Mouse (Mus musculus): ENCODE data around the gene Gm36245.
"Not testable (repeated sequence)": the region's sequence is repeated elsewhere in the genome, so short reads cannot be mapped to it uniquely, and the experiment has no call there.

The Gm36245 gene

DNA sequence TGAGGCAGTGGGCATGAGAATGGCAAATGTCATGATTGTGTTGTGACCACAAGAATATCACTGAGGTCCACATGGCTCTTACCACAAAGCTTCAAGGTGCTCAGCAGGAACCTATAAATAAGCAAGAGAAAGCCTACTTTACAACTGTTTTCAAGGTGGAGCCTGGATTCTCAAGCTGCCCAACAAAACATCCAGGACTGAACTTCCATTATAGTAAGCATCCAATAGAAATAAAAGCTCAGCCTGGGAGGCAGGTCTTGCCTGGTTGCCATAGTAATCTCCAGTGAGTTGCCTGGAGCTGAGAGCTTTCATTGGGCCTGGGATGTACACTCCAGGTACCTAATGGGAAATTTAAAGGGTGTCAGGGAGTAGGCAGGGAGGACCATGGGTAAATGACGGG, at the start of gene Gm36245:
Gene Gm36245, plus strand, starts transcription at position 301 of the 400 bp plus-strand sequence.
- no peak for DNase-seq (ENCODE audit: low read depth, low spot score)

DNA sequence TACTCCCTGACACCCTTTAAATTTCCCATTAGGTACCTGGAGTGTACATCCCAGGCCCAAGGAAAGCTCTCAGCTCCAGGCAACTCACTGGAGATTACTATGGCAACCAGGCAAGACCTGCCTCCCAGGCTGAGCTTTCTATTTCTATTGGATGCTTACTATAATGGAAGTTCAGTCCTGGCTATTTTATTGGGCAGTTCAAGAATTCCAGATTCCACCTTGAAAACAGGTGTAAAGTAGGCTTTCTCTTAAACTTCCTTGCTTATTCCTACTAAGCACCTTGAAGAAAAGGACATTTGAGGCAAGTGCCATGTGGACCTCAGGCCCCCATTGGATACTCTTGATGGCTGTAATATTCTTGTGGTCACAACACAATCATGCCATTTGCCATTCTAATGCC, 37.3 kb upstream of the Gm36245 start, which contains the start of gene 1700025B11Rik:
Gene 1700025B11Rik, minus strand, starts transcription at position 101 of the 400 bp plus-strand sequence.
- DNase-seq (ENCODE audit: low read depth, low spot score), result no peak

DNA sequence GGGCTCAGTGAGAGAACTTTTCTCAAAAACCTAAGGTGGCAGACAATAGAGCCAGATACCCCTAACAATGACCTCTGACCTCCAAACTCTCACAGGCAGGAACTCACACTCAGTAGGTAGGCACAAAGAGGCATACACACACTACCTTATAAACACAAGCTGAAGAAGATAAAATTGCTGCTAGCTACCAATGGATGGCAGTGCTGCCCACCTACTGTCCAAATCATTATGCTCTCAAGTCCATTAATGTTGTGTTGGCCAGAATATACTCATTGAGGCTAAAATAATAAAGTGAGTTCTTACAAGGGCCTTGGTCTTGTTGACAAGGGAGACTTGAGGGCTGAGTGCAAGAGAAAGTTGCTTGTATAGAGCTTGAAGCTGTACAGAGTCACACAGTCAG, 35.8 kb upstream of the Gm36245 start:
- DNase-seq (ENCODE audit: low read depth, low spot score), result no peak

DNA sequence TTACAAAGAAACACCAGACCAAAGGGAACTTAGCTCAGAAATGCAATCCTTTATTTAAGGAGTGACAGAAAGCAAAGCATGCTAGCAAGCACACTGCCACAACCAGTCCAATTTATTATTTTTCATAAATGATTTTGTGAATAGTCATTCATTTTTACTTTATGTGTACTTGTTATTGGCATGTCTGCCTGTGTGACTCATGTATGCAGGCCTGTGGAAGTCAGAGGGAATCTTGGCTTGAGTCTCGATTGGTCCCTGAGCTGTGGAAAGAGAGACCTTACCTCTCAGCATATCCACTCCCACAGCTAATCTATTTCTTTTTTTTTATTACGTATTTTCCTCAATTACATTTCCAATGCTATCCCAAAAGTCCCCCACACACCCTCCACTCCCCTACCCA, 20.3 kb upstream of the Gm36245 start:
- no peak for DNase-seq (ENCODE audit: low read depth, low spot score)

DNA sequence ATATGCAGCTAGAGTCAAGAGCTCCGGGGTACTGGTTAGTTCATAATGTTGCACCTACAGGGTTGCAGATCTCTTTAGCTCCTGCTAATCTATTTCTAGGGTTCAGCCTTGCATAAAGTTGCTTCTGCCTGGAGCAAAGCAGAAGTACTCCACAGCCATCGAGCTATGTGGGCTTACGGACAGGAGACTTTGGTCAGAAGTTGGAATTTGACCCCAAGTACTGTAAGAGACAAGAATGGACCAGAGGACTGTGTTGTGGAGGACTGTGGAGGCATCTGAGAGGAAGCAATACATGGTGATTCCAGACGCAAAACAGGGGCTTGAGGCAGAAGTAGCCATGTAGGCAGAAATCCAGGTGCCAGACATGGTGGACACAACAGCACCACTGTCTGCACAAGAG, 19.7 kb upstream of the Gm36245 start:
- DNase-seq (ENCODE audit: low read depth, low spot score), result no peak

DNA sequence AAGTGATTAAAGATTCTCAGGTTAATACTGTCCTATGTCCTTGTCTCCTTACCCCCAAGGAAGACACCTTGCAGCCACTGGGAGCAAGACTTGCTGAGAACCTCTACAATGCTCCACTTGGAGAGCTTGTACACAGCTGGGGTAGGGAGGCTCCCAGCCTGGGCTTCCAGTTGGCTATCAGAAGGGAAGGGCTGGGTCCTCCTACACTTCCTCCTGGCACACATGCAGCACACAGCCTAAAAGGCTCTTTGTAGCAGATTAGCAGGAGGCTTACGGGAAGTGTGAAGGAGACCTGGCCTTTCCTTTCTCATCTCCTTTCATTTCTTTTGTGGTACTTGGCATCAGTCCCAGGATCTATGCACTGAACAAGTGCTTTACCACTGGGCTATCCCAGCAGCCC, 17.4 kb upstream of the Gm36245 start:
- DNase-seq (ENCODE audit: low read depth, low spot score), result no peak

DNA sequence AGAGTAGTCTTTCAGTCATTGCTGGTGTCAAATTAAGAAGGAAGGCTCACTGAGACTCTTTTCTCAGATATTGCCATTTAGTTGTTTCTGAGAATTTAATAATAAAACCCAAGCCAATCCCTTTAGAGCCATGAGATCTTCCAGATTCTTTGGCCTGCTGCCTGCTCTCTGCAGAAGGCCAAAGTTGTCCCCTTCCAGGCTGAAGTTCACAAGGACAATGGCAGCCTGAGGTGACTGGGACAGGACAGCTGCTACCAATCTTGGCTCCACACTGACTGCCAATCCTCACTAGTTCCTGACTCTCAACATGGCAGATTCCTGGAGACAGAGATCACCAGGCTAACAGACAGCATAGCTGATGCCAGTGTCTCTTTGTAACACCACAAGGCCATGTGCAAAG, 12.0 kb upstream of the Gm36245 start:
- DNase-seq (ENCODE audit: low read depth, low spot score), result no peak

DNA sequence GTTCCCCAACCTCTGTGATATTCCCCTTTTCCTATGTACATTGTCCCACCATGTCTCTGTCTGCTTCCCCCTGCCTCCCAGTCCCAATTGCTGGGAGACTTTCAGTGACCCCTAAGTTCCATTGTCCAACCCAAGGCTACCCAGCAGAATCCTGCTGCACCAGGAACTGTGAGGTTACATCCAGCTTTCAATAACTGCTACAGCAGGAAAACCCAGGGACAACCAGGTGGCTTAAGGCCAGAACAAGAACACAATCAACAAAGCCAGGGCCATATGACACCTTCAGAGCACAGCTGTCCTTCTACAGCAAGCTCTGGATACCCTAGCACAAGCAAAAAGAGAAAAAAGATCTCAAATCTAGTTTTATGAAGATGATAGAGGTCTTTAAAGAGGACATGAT, 10.1 kb upstream of the Gm36245 start:
- DNase-seq (ENCODE audit: low read depth, low spot score), result no peak

DNA sequence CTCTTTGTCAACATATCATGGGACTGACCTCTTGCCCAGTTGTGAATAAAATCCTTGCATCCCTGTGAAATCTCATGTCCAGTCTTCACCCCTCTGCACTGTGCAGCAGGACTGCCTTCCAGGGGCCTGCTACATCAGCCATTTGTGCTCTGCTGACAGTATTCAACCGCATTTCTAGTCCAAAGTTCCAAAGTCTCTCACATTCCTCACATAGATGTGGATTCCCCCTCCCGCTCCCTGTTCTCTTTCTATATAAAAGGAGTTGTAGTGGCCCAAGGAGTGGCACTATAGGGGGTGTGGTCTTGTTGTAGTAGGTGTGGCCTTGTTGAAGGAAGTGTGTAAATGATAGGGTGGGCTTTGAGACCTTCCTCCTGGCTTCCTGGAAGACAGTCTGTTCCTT, 8.2 kb upstream of the Gm36245 start:
- DNase-seq (ENCODE audit: low read depth, low spot score), result no peak

DNA sequence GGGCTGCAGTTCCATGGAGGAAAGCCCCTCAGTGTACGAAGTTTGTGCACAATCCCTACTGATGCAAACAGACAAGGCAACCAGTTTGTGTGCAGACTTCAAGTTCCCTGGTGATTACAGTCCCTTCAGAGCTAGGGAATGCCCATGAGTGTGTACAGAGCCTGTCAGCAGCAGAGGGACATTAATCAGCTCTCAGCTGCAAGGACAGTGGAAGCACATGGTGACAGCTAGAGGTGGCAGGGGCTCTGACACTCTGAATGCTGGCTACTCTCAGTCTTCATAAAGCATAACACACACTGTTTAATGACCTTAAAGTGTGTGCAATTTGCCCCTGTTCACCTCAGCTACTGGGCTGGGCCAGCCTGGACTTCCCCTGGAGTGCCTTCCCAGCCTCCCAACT, 5.5 kb upstream of the Gm36245 start:
- DNase-seq (ENCODE audit: low read depth, low spot score), result no peak

DNA sequence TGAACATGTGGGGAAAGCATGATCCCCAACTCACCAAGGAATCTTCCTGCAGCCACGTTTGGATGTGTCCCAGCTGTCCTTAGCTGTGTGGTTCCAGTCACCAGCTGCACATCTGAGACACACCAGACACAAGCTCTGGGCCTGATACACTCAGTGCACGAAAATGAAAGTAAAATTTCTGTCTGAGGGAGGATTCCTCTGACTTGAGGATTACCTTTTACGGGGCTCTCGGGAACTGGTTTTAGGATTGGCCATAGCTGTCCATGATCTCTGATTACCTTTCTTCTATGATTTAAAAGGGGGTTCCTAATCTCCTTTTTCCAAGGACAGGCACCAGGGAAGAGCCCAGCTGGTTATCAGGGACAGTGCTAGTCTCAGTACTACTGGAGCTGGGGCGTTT, 3.1 kb upstream of the Gm36245 start, which contains the start of gene Apol10b:
Gene Apol10b, minus strand, starts transcription at position 165 of the 400 bp plus-strand sequence.
- DNase-seq (ENCODE audit: low read depth, low spot score), result no peak

DNA sequence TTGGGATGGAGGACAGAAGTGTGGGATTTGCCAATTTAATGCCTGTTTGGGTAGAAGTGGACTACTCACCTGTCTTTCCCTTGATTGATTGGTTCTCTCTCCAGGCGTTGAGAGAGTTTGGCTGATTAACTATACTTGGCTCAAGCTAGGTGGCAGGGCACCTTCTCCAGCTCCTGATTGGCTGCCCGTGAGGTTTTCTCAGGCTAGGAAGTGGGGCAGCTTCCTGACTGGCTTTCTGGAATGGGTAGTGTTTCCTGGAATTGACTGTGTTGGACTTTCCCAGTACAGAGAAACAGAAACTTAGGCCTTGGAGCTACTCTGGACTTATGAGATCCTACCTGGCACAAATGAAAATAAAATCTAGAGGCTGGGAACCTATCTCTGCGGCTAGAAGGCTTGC, 629 bp upstream of the Gm36245 start:
- no peak for DNase-seq (ENCODE audit: low read depth, low spot score)

DNA sequence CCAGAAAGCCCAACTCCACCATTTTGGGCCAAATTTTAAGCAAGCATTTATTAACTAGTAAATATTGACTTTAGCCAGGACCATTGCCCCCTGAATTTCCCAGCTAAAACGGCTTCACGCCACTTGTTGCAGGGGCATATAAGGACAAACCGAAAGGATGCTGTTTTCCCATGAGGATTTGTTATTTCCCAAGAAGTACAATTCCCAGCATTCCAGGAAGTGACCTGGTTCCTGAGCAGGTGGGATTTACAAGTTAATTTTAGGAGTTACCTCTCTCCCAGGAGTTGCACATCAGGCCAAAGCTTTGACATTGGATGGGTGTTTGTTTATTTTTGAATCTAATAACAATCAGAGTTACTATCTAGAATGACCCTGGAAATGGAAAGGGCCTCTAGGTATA, 7.0 kb downstream of the Gm36245 start:
- no peak for DNase-seq (ENCODE audit: low read depth, low spot score)

DNA sequence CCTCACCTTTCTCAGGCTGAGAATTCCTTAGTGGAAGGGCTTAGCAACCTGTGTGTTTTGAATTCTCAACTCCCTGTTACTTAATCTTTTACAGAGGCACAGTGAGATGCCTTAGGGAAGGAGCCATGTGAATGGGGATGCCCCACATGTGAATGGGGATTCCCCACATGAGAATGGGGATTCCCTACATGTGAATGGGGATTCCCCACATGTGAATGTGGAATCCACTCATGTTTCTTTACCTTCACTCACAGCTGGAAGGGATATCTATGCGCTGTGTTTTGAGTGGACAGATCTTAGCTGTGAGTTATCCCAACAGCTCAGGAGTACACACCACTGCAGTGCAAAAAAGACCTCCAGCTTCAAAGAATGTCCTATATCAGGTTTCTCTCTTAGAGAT, 25.7 kb downstream of the Gm36245 start:
- no peak for DNase-seq (ENCODE audit: low read depth, low spot score)

DNA sequence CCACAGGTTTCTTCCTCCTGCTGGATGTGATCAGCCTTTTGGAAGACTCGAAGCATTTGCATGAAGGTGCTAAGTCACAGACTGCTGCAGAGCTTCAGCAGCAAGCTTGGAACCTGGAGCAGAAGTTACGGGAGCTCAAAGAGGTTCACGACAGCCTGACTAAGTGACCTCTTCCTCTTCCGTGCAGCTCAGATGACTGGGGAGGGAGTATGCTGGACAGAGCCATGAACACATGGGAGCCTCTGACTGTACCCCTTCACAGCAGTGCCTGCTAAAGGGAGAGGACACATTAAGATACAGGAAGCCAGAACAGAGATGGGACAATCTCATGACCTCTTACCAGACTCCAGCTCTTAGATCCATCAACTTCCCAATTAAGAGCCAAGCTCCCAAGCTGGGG, 27.4 kb downstream of the Gm36245 start:
- DNase-seq (ENCODE audit: low read depth, low spot score), result not testable (repeated sequence)

DNA sequence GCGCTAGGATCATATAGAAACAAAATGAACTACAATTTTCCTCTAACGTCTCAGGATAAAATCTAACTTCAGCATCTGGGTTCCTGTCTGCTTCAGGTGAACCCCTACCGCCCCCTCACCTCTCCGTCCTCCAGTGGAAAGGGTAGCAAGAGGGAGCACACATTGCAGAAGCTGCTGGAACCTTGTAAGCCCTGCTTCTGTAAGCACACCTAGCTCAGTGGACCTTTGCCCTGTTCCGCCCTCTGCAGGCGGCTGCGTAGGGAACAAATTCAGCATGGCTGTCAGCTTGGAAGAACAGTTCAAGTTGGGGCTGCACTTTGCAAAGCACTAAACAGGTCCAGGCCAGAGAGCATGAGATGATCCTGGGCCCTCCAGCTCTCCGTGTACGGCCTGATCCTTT, 29.6 kb downstream of the Gm36245 start:
- DNase-seq (ENCODE audit: low read depth, low spot score), result not testable (repeated sequence)

DNA sequence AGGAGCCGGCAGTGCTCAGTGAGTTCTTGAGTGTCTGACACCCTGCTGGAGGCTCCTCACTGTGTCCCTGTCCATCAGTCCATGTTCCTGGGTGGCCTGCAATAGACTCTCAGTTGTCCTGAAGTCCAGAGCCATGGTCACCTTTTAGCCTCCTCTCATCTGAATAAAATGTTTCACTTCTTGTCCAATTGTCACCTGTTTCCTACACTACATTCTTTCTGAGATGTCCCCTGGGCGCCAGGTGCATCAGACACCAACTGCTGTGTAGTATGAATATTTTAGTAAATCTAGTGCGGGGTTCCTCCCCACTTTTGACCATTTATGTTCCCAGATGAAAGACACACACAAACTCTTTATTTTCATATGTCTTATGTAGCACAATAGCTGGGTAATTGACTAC, 30.8 kb downstream of the Gm36245 start:
- not testable (repeated sequence) for DNase-seq (ENCODE audit: low read depth, low spot score)

DNA sequence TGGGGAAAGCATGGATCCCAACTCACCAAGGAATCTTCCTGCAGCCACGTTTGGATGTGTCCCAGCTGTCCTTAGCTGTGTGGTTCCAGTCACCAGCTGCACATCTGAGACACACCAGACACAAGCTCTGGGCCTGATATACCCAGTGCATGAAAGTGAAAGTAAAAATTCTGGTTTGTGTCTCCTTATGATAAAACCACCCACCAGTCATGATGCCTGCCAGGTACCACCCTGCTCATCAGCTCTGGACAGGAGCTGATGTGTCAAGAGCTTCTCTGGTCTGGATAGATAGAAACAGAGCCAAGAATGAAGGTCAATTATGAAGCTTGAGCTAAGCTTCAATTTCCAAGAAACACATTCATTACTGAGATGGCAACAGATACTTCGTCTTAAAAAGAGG, 44.1 kb downstream of the Gm36245 start, which contains the start of gene Apol11b:
Gene Apol11b, minus strand, starts transcription at position 111 of the 400 bp plus-strand sequence.
- DNase-seq (ENCODE audit: low read depth, low spot score), result not testable (repeated sequence)

DNA sequence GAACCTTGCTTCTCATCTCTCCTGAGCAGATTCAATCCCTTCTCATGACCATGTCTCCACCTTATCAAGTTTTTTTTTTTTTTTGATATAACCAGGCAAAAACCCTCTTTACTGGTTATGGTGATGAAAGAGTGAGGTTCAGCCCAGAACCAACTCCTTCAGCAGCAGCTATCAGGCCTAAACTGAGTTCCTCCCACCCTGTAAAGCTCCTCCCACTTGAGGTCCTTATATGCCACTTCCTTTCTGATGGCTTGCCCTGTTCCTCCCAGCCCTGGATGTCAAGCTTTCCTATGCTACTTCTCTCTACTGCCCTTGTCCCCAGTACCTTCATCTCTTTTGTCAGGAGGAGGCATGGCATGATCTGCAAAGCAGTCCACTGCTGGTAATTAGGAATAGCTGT, 52.1 kb downstream of the Gm36245 start:
- not testable (repeated sequence) for DNase-seq (ENCODE audit: low read depth, low spot score)
